Mouse (Mus musculus): ENCODE results near the gene Syngap1.

GRCm38 (mm10) chr17:26968200-26968611 is 27.2 kb downstream of the Syngap1 start:
- TF ChIP-seq CTCF (IDR thresholded peaks at IDR 0.05; ENCODE audit: control insufficient read depth, insufficient read depth, insufficient read length) (no peak), FOSL1 (IDR thresholded peaks at IDR 0.05; ENCODE audit: insufficient read depth, low read length, poor library complexity, severe bottlenecking) (no peak), MYOG (IDR thresholded peaks at IDR 0.05; ENCODE audit: control insufficient read depth, extremely low read depth, insufficient read length) (no peak)
